Mouse (Mus musculus): Measurements from ENCODE around the gene Cdk2ap1. TPM values are rescaled to one million over a fixed set of nuclear protein-coding genes. Genes with fewer than 3 reads are reported as not detected.
A peak's percentile ranks its signal among the peaks of the same experiment; 100 is the strongest.

Gene Cdk2ap1
- polyA plus RNA-seq, 1 experiment from 2014 or later = 112 TPM

DNA sequence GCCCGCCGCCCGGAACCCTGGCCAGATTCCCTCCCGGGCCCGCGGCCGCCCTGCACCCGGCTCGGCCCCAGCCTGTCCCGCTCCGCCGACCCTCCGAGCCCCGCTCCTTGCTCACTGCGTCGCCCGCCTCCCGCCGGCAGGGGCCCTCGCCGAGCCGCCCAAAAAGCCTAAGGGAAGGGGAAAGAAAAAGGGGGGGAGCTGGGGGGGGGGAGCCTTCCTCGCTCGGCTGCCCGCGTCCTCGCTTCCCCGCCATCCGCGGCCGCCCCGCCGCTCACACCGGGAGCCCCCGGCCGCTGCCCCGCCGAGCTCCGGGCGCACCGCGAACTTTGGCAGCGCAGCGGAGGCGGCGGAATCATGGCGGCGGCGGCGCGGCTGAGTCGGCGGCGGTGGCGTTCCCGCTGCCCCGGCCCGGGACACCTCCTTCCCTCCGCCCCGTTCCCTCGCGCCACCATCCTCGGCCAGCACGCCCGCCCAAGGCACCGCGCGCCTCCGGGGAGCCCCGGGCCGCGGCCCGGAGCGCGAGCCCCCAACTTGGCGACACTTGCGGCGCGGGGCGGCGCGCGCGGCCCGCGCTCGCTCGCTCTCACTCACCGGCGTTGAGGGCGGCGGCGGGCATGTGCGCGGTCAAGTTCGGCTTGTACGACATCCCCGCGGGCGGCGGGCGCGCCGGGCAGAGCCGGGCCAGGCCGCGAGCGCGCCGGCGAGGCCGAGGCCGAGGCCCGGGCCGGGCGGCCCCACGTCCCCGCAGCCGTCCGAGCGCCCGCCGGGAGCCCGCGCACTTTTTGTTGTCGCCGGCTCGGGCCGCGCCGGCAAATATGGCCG is 8.9 kb downstream of the Cdk2ap1 start:
- Histone ChIP-seq H3K36me3 (ENCODE audit: control insufficient read depth, insufficient read depth, low read length) (peaks cover 15% of the 10 kb centered on the region), H3K4me1 (ENCODE audit: control insufficient read depth, insufficient read depth, low read length) (peaks cover 18% of the 10 kb centered on the region), H3K9me3 (replicated peaks; ENCODE audit: control insufficient read depth, low read length) (no peaks in the 10 kb centered on the region), H3K4me2 (ENCODE audit: low read length) (peak overlapping the region; percentile 90), H3K4me3 (ENCODE audit: low read depth, low read length) (peak overlapping the region; percentile 92), H3K27ac (ENCODE audit: low read depth, low read length) (peak overlapping the region; percentile 99), H3K9ac (ENCODE audit: low read length) (peak overlapping the region; percentile 100), H3K27me3 (replicated peaks; ENCODE audit: control insufficient read depth, insufficient read depth, low read length) (no peaks in the 10 kb centered on the region)
- ATAC-seq (peak; percentile 6; the same call in 1 of the 2 replicates), DNase-seq (ENCODE audit: low spot score) (peak; percentile 69)
- WGBS = under 1% methylated on average over 57 of the region's 132 CpGs

DNA sequence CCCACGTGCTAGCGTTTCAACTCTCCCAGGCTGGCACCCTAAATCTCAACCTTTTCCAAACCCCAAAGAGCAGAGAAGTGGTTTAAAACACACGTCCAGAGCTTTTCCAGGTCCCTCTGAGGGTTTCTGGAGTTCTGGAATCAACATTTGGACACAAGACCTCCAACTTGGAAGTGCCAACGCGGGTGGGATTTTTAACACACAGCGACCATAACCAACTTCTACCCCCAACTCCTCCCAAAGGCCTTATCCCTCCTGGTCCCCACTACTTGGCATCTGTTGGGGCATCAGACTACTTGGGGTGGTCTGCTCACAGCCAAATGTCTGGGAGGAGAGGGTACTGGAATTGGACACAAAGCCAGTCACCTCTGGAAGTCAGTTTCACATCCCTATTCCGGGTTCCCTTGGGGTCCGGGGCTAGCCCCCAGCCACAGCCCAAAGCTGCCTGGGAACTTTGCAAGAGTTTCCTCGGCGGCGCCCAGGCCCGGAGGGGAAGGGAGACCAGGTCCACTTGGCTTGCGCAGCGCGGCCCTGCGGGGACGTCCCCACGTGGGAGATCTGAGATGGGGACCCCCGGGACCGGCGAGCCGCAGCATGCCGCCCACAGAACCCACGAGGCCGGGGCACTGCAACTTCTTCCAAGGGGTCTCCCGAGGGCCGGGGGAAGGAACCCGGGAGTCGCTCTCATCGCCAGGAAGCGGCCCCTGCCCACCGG is 9.7 kb downstream of the Cdk2ap1 start:
- Histone ChIP-seq H3K4me3 (ENCODE audit: low read depth, low read length) (peak overlapping the region; percentile 92), H3K27me3 (replicated peaks; ENCODE audit: control insufficient read depth, insufficient read depth, low read length) (no peaks in the 10 kb centered on the region), H3K27ac (ENCODE audit: low read depth, low read length) (peak overlapping the region; percentile 99), H3K4me1 (ENCODE audit: control insufficient read depth, insufficient read depth, low read length) (peaks cover 18% of the 10 kb centered on the region), H3K9me3 (replicated peaks; ENCODE audit: control insufficient read depth, low read length) (no peaks in the 10 kb centered on the region), H3K36me3 (ENCODE audit: control insufficient read depth, insufficient read depth, low read length) (peaks cover 22% of the 10 kb centered on the region), H3K4me2 (ENCODE audit: low read length) (peak overlapping the region; percentile 90), H3K9ac (ENCODE audit: low read length) (peak overlapping the region; percentile 100)
- 2% methylated on average over 30 of the region's 32 CpGs for WGBS
- peak; percentile 28 for DNase-seq (ENCODE audit: low spot score)
- ATAC-seq = no peak

DNA sequence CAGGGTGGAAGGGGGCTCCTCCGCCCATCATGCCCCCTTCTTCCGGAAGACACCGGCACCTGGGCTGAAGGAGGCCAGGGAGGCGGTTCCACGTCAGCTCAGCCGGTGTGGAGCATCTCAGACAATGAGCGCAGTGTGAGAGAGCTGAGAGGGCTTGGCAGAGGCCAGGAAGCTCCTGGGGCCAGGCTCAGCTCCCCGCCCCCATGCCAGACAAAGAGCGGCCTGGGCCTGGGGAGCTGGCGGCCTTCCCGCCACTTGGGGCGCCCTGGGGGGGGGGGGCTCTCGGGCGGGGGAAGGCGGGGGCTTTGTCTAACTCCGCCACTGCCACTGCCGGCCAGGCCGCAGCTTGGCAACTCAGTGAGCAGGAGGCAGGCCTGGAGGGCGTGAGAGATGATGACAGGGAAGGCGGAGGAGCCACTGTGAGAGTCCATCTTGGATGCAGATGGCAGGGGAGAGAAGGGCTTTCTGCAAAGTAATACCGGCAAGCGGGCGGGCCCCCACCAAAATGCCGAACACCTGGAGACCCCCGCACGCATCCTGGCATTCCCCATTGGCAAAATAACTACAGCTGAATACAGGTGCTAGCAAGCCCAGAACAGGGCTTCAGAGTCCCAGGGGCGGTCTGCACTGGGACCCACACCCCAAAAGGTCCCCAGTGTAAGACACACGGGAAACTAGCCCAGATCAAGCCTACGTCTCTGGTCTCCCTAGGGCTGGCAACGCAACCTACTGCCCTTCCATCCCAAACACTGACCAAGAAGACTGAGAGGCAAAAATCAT is 10.6 kb downstream of the Cdk2ap1 start:
- peaks cover 29% of the 10 kb centered on the region for H3K36me3 ChIP-seq (ENCODE audit: control insufficient read depth, insufficient read depth, low read length)
- WGBS = under 1% methylated on average over 28 of the region's 30 CpGs
- H3K4me3 ChIP-seq (ENCODE audit: low read depth, low read length) = peak overlapping the region; percentile 92
- DNase-seq (ENCODE audit: low spot score) = peak; percentile 94
- no peaks in the 10 kb centered on the region for H3K9me3 ChIP-seq (replicated peaks; ENCODE audit: control insufficient read depth, low read length)
- peak overlapping the region; percentile 90 for H3K4me2 ChIP-seq (ENCODE audit: low read length)
- H3K4me1 ChIP-seq (ENCODE audit: control insufficient read depth, insufficient read depth, low read length) = peaks cover 18% of the 10 kb centered on the region
- H3K9ac ChIP-seq (ENCODE audit: low read length) = peak overlapping the region; percentile 100
- peak; percentile 86 for ATAC-seq
- peak overlapping the region; percentile 99 for H3K27ac ChIP-seq (ENCODE audit: low read depth, low read length)
- no peaks in the 10 kb centered on the region for H3K27me3 ChIP-seq (replicated peaks; ENCODE audit: control insufficient read depth, insufficient read depth, low read length)

DNA sequence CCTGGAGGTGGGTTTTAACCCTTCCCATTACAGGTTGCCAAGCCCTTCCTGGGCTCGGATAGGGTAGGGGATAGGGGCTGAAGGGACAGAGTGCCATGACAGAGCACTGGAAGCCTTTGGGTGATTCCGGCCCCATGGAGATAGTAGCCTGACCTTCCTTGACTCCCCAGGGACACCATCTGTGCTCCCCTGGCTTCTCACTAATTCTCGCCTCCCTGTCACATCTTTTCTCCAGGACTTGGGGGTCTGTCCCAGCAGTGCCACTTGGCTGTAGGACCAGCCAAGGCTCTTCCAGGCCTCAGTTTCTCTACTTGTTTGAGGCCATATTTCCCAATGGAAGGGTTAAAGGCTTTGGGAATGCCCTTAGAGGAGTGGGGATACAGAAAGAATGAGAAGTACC is 11.3 kb downstream of the Cdk2ap1 start:
- DNase-seq (ENCODE audit: low spot score) (no peak), ATAC-seq (no peak)
- no peaks in the 10 kb centered on the region for H3K9me3 ChIP-seq (replicated peaks; ENCODE audit: control insufficient read depth, low read length)
- WGBS = 23% methylated on average over 3 of the region's 3 CpGs
- H3K4me3 ChIP-seq (ENCODE audit: low read depth, low read length) = peak overlapping the region; percentile 92
- peak overlapping the region; percentile 99 for H3K27ac ChIP-seq (ENCODE audit: low read depth, low read length)
- H3K4me1 ChIP-seq (ENCODE audit: control insufficient read depth, insufficient read depth, low read length) = peaks cover 18% of the 10 kb centered on the region
- peaks cover 35% of the 10 kb centered on the region for H3K36me3 ChIP-seq (ENCODE audit: control insufficient read depth, insufficient read depth, low read length)
- H3K27me3 ChIP-seq (replicated peaks; ENCODE audit: control insufficient read depth, insufficient read depth, low read length) = no peaks in the 10 kb centered on the region
- H3K4me2 ChIP-seq (ENCODE audit: low read length) = peak overlapping the region; percentile 90
- H3K9ac ChIP-seq (ENCODE audit: low read length) = peak overlapping the region; percentile 100

DNA sequence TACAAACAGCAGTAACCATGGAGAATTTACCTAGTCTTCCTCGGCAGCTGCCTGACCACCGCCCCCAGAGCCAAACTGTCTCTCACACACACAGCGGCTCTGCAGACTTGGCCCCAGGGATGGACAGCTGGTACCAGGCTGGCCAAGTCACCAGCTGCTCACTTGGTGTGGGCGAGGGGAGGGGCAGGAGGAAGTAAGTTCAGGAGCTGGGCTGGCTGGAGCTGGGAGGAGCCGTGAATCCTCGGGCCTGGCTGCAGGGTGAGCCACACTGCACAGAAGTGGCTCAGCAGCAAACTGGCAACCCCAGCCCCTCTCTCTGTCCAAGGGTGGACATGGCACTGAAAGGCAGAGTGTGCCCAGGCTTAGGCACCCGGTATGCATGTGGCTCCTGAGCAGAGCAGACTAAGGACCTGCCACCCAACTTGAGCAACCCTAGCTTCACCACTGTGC is 11.7 kb downstream of the Cdk2ap1 start:
- H3K4me1 ChIP-seq (ENCODE audit: control insufficient read depth, insufficient read depth, low read length) = peaks cover 18% of the 10 kb centered on the region
- H3K4me3 ChIP-seq (ENCODE audit: low read depth, low read length) = peak overlapping the region; percentile 92
- no peaks in the 10 kb centered on the region for H3K9me3 ChIP-seq (replicated peaks; ENCODE audit: control insufficient read depth, low read length)
- H3K36me3 ChIP-seq (ENCODE audit: control insufficient read depth, insufficient read depth, low read length) = peaks cover 40% of the 10 kb centered on the region
- ATAC-seq (peak; percentile 56), DNase-seq (ENCODE audit: low spot score) (peak; percentile 86)
- peak overlapping the region; percentile 100 for H3K9ac ChIP-seq (ENCODE audit: low read length)
- H3K27ac ChIP-seq (ENCODE audit: low read depth, low read length) = peak overlapping the region; percentile 99
- 3% methylated on average over 7 of the region's 7 CpGs for WGBS
- no peaks in the 10 kb centered on the region for H3K27me3 ChIP-seq (replicated peaks; ENCODE audit: control insufficient read depth, insufficient read depth, low read length)
- peak overlapping the region; percentile 90 for H3K4me2 ChIP-seq (ENCODE audit: low read length)

DNA sequence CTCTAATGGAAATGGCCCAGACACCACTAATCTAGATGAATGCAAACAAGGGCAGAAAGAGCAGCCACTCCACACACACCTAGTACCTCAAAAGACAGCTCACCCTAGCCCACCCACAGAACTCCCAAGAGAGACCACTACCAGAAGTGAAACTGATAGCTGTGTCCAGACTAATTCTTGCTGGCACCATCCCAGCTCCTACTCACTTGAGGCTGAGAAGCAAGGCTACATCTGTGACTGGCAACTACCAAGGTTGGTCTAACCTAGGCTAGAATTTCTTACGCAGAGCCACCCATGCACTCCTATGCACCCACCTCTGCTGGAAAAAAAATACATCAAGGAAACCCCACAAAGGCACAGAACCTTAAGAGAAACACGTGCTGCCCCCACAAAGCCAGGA is 12.5 kb downstream of the Cdk2ap1 start:
- H3K36me3 ChIP-seq (ENCODE audit: control insufficient read depth, insufficient read depth, low read length) = peaks cover 43% of the 10 kb centered on the region
- H3K27ac ChIP-seq (ENCODE audit: low read depth, low read length) = peak overlapping the region; percentile 99
- peak overlapping the region; percentile 100 for H3K9ac ChIP-seq (ENCODE audit: low read length)
- H3K4me1 ChIP-seq (ENCODE audit: control insufficient read depth, insufficient read depth, low read length) = peaks cover 18% of the 10 kb centered on the region
- WGBS = 68% methylated on average over 2 of the region's 2 CpGs
- DNase-seq (ENCODE audit: low spot score) = peak; percentile 30
- H3K9me3 ChIP-seq (replicated peaks; ENCODE audit: control insufficient read depth, low read length) = no peaks in the 10 kb centered on the region
- H3K4me3 ChIP-seq (ENCODE audit: low read depth, low read length) = peak overlapping the region; percentile 92
- ATAC-seq = no peak
- peak overlapping the region; percentile 90 for H3K4me2 ChIP-seq (ENCODE audit: low read length)
- no peaks in the 10 kb centered on the region for H3K27me3 ChIP-seq (replicated peaks; ENCODE audit: control insufficient read depth, insufficient read depth, low read length)

DNA sequence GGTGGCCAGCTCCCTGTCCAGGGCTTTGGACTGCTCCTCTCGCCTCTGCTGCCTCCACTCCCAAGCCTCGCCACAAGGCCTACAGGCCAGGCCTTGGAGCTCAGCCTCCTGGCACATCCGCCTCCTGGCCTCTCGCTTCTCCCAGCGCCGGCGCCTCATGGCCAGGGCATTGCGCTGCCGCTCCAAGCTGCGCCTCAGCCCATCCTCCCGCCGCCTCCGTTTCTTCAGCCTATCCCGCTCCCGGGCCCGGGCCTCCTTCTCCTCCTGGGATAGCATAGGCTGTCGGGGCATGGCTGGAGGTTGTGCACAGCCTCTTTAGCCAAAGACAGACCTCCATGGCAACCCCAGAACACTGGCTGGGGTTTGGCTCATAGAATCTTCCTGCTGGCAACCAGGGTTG is 13.7 kb downstream of the Cdk2ap1 start:
- no peak overlapping the region for H3K4me3 ChIP-seq (ENCODE audit: low read depth, low read length)
- H3K4me1 ChIP-seq (ENCODE audit: control insufficient read depth, insufficient read depth, low read length) = peaks cover 18% of the 10 kb centered on the region
- H3K4me2 ChIP-seq (ENCODE audit: low read length) = peak overlapping the region; percentile 90; the same call in 1 of the 2 replicates

DNA sequence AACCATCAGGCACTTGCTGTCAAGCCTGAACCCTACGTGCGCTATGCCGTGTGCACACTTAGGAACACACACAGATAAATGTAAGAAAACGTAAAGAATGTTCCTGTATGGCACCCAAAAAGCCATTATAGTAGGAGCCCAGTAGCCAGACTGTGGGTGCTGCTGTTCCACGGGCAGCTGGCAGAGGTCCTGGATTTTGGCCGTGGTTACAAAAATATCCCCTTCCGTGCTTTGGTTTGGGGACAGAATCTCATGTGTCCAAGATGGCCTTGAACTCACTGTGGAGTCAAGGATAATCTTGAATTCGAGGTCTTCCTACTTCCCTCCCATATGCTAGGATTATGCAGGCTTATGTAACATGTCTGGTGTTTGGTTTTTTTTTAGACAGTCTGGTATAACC is 20.0 kb downstream of the Cdk2ap1 start:
- no peak for DNase-seq (ENCODE audit: low spot score)
- peaks cover 40% of the 10 kb centered on the region for H3K36me3 ChIP-seq (ENCODE audit: control insufficient read depth, insufficient read depth, low read length)
- no peak overlapping the region for H3K4me3 ChIP-seq (ENCODE audit: low read depth, low read length)
- ATAC-seq = no peak
- H3K27me3 ChIP-seq (replicated peaks; ENCODE audit: control insufficient read depth, insufficient read depth, low read length) = no peaks in the 10 kb centered on the region
- no peaks in the 10 kb centered on the region for H3K9me3 ChIP-seq (replicated peaks; ENCODE audit: control insufficient read depth, low read length)
- peaks cover 15% of the 10 kb centered on the region for H3K4me1 ChIP-seq (ENCODE audit: control insufficient read depth, insufficient read depth, low read length)
- 78% methylated on average over 8 of the region's 8 CpGs for WGBS
- H3K27ac ChIP-seq (ENCODE audit: low read depth, low read length) = no peak overlapping the region
- no peak overlapping the region for H3K4me2 ChIP-seq (ENCODE audit: low read length)
- H3K9ac ChIP-seq (ENCODE audit: low read length) = no peak overlapping the region

More for the DNA sequence above, 13.7 kb downstream of the Cdk2ap1 start:
- ATAC-seq = no peak
- H3K9me3 ChIP-seq (replicated peaks; ENCODE audit: control insufficient read depth, low read length) = no peaks in the 10 kb centered on the region
- H3K27ac ChIP-seq (ENCODE audit: low read depth, low read length) = peak overlapping the region; percentile 99
- peaks cover 54% of the 10 kb centered on the region for H3K36me3 ChIP-seq (ENCODE audit: control insufficient read depth, insufficient read depth, low read length)
- 87% methylated on average over 17 of the region's 17 CpGs for WGBS
- H3K9ac ChIP-seq (ENCODE audit: low read length) = no peak overlapping the region; the same call in 1 of the 2 replicates
- no peak for DNase-seq (ENCODE audit: low spot score)
- H3K27me3 ChIP-seq (replicated peaks; ENCODE audit: control insufficient read depth, insufficient read depth, low read length) = no peaks in the 10 kb centered on the region

Data from forebrain, embryonic 14.5 days (tissue).